Mouse (Mus musculus) ES-E14 (cell line): Measurements from ENCODE around the gene Atl1. TPM values are rescaled to one million over a fixed set of nuclear protein-coding genes. Genes with fewer than 3 reads are reported as not detected.

Experiments used
- DNase-seq: peaks from one replicate; pipeline ENCODE4 v3.0.0-alpha.2; 2013; ENCODE audit warnings: low read depth, low spot score
- H3K27ac ChIP-seq: 2 replicates; pipeline ENCODE4 v1.5.1; 2012; ENCODE audit warnings: low read depth, mild to moderate bottlenecking, low read length, moderate library complexity, mixed read lengths; ENCODE audit not compliant: poor library complexity, insufficient read depth, severe bottlenecking
- H3K36me3 ChIP-seq: 2 replicates; pipeline ENCODE4 v1.6.1; 2012; ENCODE audit warnings: mild to moderate bottlenecking, low read length, moderate library complexity, mixed read lengths; ENCODE audit not compliant: control insufficient read depth, poor library complexity, insufficient read depth, severe bottlenecking
- H3K4me1 ChIP-seq, 2 experiments: fragments of 150-350 bp in 1 of 2; sonication (generic) in 1 of 2; 2 replicates each; pipeline ENCODE4 v1.6.1; 2012; ENCODE audit warnings: low read length in 2 of 2, mild to moderate bottlenecking in 1 of 2, mixed read lengths in 1 of 2; ENCODE audit not compliant: control insufficient read depth in 2 of 2, insufficient read depth in 2 of 2, poor library complexity in 1 of 2
- H3K4me3 ChIP-seq, 2 experiments: fragments of 150-350 bp in 1 of 2; sonication (generic) in 1 of 2; 2 replicates each; pipeline ENCODE4 v1.5.1; 2012; ENCODE audit warnings: low read length in 2 of 2, low read depth in 1 of 2, mild to moderate bottlenecking in 1 of 2, mixed read lengths in 1 of 2; ENCODE audit not compliant: insufficient read depth in 1 of 2, poor library complexity in 1 of 2, severe bottlenecking in 1 of 2
- H3K9ac ChIP-seq: 2 replicates; pipeline ENCODE4 v1.6.1; 2012; ENCODE audit warnings: low read depth, mild to moderate bottlenecking, low read length, mixed read lengths; ENCODE audit not compliant: poor library complexity, insufficient read depth, severe bottlenecking
- H3K9me3 ChIP-seq: fragments of 150-350 bp; sonication (generic); 2 replicates; pipeline ENCODE4 v1.6.1; 2012; ENCODE audit warnings: low read depth, mild to moderate bottlenecking, low read length; ENCODE audit not compliant: control insufficient read depth, insufficient read depth
- CHD2 ChIP-seq: IDR thresholded peaks from 2 replicates; pipeline ENCODE4 v1.6.1; 2014; ENCODE audit warnings: mild to moderate bottlenecking, low read depth, low read length, inconsistent platforms
- HCFC1 ChIP-seq: IDR thresholded peaks from 2 replicates; pipeline ENCODE4 v1.6.1; 2012; ENCODE audit warnings: low read length, inconsistent platforms, borderline replicate concordance; ENCODE audit not compliant: insufficient read depth
- MAFK ChIP-seq: IDR thresholded peaks from 2 replicates; pipeline ENCODE4 v1.6.1; 2014; ENCODE audit warnings: mild to moderate bottlenecking, low read depth, low read length, inconsistent platforms; ENCODE audit not compliant: insufficient read depth
- ZC3H11A ChIP-seq: IDR thresholded peaks from 2 replicates; pipeline ENCODE4 v1.6.1; 2012; ENCODE audit warnings: low read depth, mild to moderate bottlenecking, inconsistent platforms, low read length, borderline replicate concordance
- ZNF384 ChIP-seq: IDR thresholded peaks from 2 replicates; pipeline ENCODE4 v1.6.1; 2012; ENCODE audit warnings: low read depth, low read length, inconsistent platforms
- in situ Hi-C, 2 experiments: fragments of 600-800 bp; cut with MboI; formaldehyde crosslinking; loops; one replicate each; pipeline ENCODE4 v1.15.1; 2025; ENCODE audit warnings: low sequenced_read_pairs in 2 of 2, inconsistent platforms in 1 of 2; ENCODE audit not compliant: unreplicated experiment in 2 of 2
- total RNA-seq: library from RNA; depleted of rRNA; stranded (reverse); fragments of 300-350 nt; gene quantifications from 2 replicates; pipeline ENCODE4 v1.2.3, GENCODE M21; 2012

The Atl1 gene
- total RNA-seq, 1 experiment, result 2.5 TPM

GRCm38 (mm10) chr12:69879739-69880138, 12.7 kb upstream of the Atl1 start:
- Histone ChIP-seq H3K9me3 (no peaks in the 10 kb centered on the region), H3K9ac (no peak overlapping the region), H3K36me3 (no peaks in the 10 kb centered on the region), H3K27ac (peak overlapping the region; percentile 38; the same call in 1 of the 2 replicates), H3K4me3 (no peak overlapping the region), H3K4me1 (peaks cover 4 to 16% of the 10 kb centered on the region in 2 experiments)
- no peak for DNase-seq
- in situ Hi-C loops, result no loop called here
- TF ChIP-seq CHD2 (no peak), MAFK (no peak), ZC3H11A (no peak), HCFC1 (no peak), ZNF384 (no peak)

GRCm38 (mm10) chr12:69881198-69881905, 11.1 kb upstream of the Atl1 start:
- Histone ChIP-seq H3K27ac (peak overlapping the region; percentile 48), H3K4me3 (no peak overlapping the region), H3K9ac (no peak overlapping the region; the same call in 1 of the 2 replicates), H3K9me3 (no peaks in the 10 kb centered on the region), H3K36me3 (no peaks in the 10 kb centered on the region), H3K4me1 (peaks cover 4 to 18% of the 10 kb centered on the region in 2 experiments)
- TF ChIP-seq ZNF384 (no peak), ZC3H11A (no peak), HCFC1 (no peak)
- DNase-seq, result no peak
- in situ Hi-C loops, result no loop called here

- no peak overlapping the region for H3K9ac ChIP-seq
- in situ Hi-C loops, result no loop called here
- H3K36me3 ChIP-seq, result no peaks in the 10 kb centered on the region; the same call in none of the 2 replicates
- H3K4me3 ChIP-seq, result no peak overlapping the region
- H3K27ac ChIP-seq, result no peak overlapping the region
- H3K4me1 ChIP-seq, result peaks cover 2 to 12% of the 10 kb centered on the region in 2 experiments; a peak in 3 of 4 replicates
- no peak for DNase-seq
- no peaks in the 10 kb centered on the region for H3K9me3 ChIP-seq
- TF ChIP-seq ZC3H11A, result no peak
- no peak for TF ChIP-seq HCFC1
- no peak for TF ChIP-seq ZNF384
- TF ChIP-seq CHD2, result no peak
- no peak for TF ChIP-seq MAFK
Measured at GRCm38 (mm10) chr12:69884053-69884452, 8.4 kb upstream of the Atl1 start.

- Histone ChIP-seq H3K4me1 (peaks cover 3 to 15% of the 10 kb centered on the region in 2 experiments; a peak in 3 of 4 replicates), H3K9me3 (no peaks in the 10 kb centered on the region), H3K36me3 (no peaks in the 10 kb centered on the region; the same call in none of the 2 replicates), H3K9ac (no peak overlapping the region), H3K27ac (no peak overlapping the region), H3K4me3 (no peak overlapping the region)
- TF ChIP-seq HCFC1, result no peak
- TF ChIP-seq MAFK, result no peak
- peak; percentile 61; the same call in 1 of the 2 replicates for TF ChIP-seq ZNF384
- TF ChIP-seq ZC3H11A, result no peak
- TF ChIP-seq CHD2, result no peak
- DNase-seq, result no peak
- in situ Hi-C loops, result no loop called here
Measured at GRCm38 (mm10) chr12:69885170-69885923, 7.1 kb upstream of the Atl1 start.
